Mouse (Mus musculus) limb, embryonic 11.5 days (tissue): ENCODE measurements around the gene Omt2b. TPM values are rescaled to one million over a fixed set of nuclear protein-coding genes. Genes with fewer than 3 reads are reported as not detected.
"Not testable (repeated sequence)": the region's sequence is repeated elsewhere in the genome, so short reads cannot be mapped to it uniquely, and the experiment has no call there.

Experiments
- ATAC-seq: fragments of 200-750 bp; cut with Nextera tagmentation; 2 replicates; pipeline ENCODE4 v1.8.0; 2017; ENCODE audit warnings: low read depth; ENCODE audit not compliant: insufficient number of reproducible peaks, low FRiP score, low TSS enrichment
- DNase-seq: peaks from one replicate; pipeline ENCODE4 v3.0.0-alpha.2; 2015; ENCODE audit warnings: low spot score
- H3K27ac ChIP-seq: fragments of 300-500 bp; sonication (generic); replicated peaks from 2 replicates; pipeline ENCODE4 v1.5.1; 2014; ENCODE audit warnings: low read depth, mild to moderate bottlenecking, low read length
- H3K27me3 ChIP-seq: fragments of 300-500 bp; sonication (generic); 2 replicates; pipeline ENCODE4 v1.6.1; 2014; ENCODE audit warnings: mild to moderate bottlenecking, low read length, mixed read lengths; ENCODE audit not compliant: control insufficient read depth, insufficient read depth
- H3K36me3 ChIP-seq: fragments of 300-500 bp; sonication (generic); 2 replicates; pipeline ENCODE4 v1.6.1; 2014; ENCODE audit warnings: mild to moderate bottlenecking, low read length, moderate library complexity, mixed read lengths; ENCODE audit not compliant: control insufficient read depth, insufficient read depth
- H3K4me1 ChIP-seq: fragments of 300-500 bp; sonication (generic); 2 replicates; pipeline ENCODE4 v1.6.1; 2014; ENCODE audit warnings: low read length, mixed read lengths; ENCODE audit not compliant: control insufficient read depth, insufficient read depth
- H3K4me2 ChIP-seq: fragments of 300-500 bp; sonication (generic); 2 replicates; pipeline ENCODE4 v1.6.1; 2014; ENCODE audit warnings: low read depth, mild to moderate bottlenecking, moderate library complexity; ENCODE audit not compliant: severe bottlenecking
- H3K4me3 ChIP-seq: fragments of 300-500 bp; sonication (generic); 2 replicates; pipeline ENCODE4 v1.5.1; 2014; ENCODE audit warnings: low read depth, low read length
- H3K9ac ChIP-seq: fragments of 300-500 bp; sonication (generic); 2 replicates; pipeline ENCODE4 v1.6.1; 2014; ENCODE audit warnings: mild to moderate bottlenecking, low read length
- H3K9me3 ChIP-seq: fragments of 300-500 bp; sonication (generic); 2 replicates; pipeline ENCODE4 v1.6.1; 2016; ENCODE audit warnings: low read length; ENCODE audit not compliant: control insufficient read depth
- WGBS: fragments of 180-500 bp; shearing (Covaris S2); extraction: QIAGEN DNeasy Blood & Tissue Kit; methylation state at CpG from one replicate; pipeline ENCODE4 v1.1.7; 2014; 5-methylcytosine and 5-hydroxymethylcytosine counted together
- polyA plus RNA-seq: library from polyadenylated mRNA; unstranded; fragments of >200 nt; fragmentation: Nextera tagmentation; extraction: Ambion mirVana; gene quantifications from 2 replicates; pipeline ENCODE4 v1.2.1, GENCODE M21; 2014

Gene Omt2b
- polyA plus RNA-seq, 1 experiment from 2014 or later, result not detected

GRCm38 (mm10) chr9:78359750-78360483 is 32.5 kb downstream of the Omt2b start:
- WGBS, result 78% methylated on average over 6 of the region's 6 CpGs
- no peak for ATAC-seq

GRCm38 (mm10) chr9:78360484-78360872 is 33.1 kb downstream of the Omt2b start:
- H3K9ac ChIP-seq, result no peak overlapping the region
- no peaks in the 10 kb centered on the region for H3K4me1 ChIP-seq
- no peak overlapping the region for H3K4me3 ChIP-seq
- no peaks in the 10 kb centered on the region for H3K36me3 ChIP-seq
- H3K27me3 ChIP-seq, result no peaks in the 10 kb centered on the region
- 37% methylated on average over 2 of the region's 2 CpGs for WGBS
- no peak for ATAC-seq
- H3K4me2 ChIP-seq, result no peak overlapping the region
- H3K27ac ChIP-seq, result no peak overlapping the region
- no peaks in the 10 kb centered on the region for H3K9me3 ChIP-seq
- no peak for DNase-seq

More at GRCm38 (mm10) chr9:78359750-78360483, 32.5 kb downstream of the Omt2b start:
- H3K4me1 ChIP-seq, result no peaks in the 10 kb centered on the region
- no peaks in the 10 kb centered on the region for H3K27me3 ChIP-seq
- no peak overlapping the region for H3K4me2 ChIP-seq
- H3K36me3 ChIP-seq, result no peaks in the 10 kb centered on the region
- no peak overlapping the region for H3K4me3 ChIP-seq
- no peak for DNase-seq
- H3K9ac ChIP-seq, result no peak overlapping the region
- H3K27ac ChIP-seq, result no peak overlapping the region
- H3K9me3 ChIP-seq, result no peaks in the 10 kb centered on the region

- ATAC-seq, result no peak
- no peaks in the 10 kb centered on the region for H3K27me3 ChIP-seq
- no peak overlapping the region for H3K9ac ChIP-seq
- 65% methylated on average over 6 of the region's 6 CpGs for WGBS
- H3K4me2 ChIP-seq, result no peak overlapping the region
- no peak for DNase-seq
- H3K4me3 ChIP-seq, result no peak overlapping the region
- no peaks in the 10 kb centered on the region for H3K9me3 ChIP-seq
- no peak overlapping the region for H3K27ac ChIP-seq
- no peaks in the 10 kb centered on the region for H3K4me1 ChIP-seq
- no peaks in the 10 kb centered on the region for H3K36me3 ChIP-seq
These were observed 36.0 kb downstream of the Omt2b start for GRCm38 (mm10) chr9:78363374-78363773.

GRCm38 (mm10) chr9:78364701-78365100 is 37.3 kb downstream of the Omt2b start:
- no peaks in the 10 kb centered on the region for H3K27me3 ChIP-seq
- H3K4me2 ChIP-seq, result no peak overlapping the region
- H3K4me3 ChIP-seq, result no peak overlapping the region
- H3K27ac ChIP-seq, result no peak overlapping the region
- no peak overlapping the region for H3K9ac ChIP-seq
- no peaks in the 10 kb centered on the region for H3K9me3 ChIP-seq
- H3K36me3 ChIP-seq, result no peaks in the 10 kb centered on the region
- no peaks in the 10 kb centered on the region for H3K4me1 ChIP-seq
- DNase-seq, result no peak
- WGBS, result 89% methylated on average over 6 of the region's 6 CpGs
- no peak for ATAC-seq

- DNase-seq (no peak), ATAC-seq (no peak)
- Histone ChIP-seq H3K4me1 (no peaks in the 10 kb centered on the region), H3K27me3 (no peaks in the 10 kb centered on the region), H3K9me3 (no peaks in the 10 kb centered on the region), H3K4me3 (no peak overlapping the region), H3K9ac (no peak overlapping the region), H3K36me3 (no peaks in the 10 kb centered on the region), H3K4me2 (no peak overlapping the region), H3K27ac (no peak overlapping the region)
- WGBS, result 74% methylated on average over 13 of the region's 13 CpGs
These were observed 38.6 kb downstream of the Omt2b start for GRCm38 (mm10) chr9:78365850-78366544.

- not testable (repeated sequence) for ATAC-seq, H3K4me1 ChIP-seq, H3K36me3 ChIP-seq, H3K9ac ChIP-seq, H3K4me3 ChIP-seq, H3K27me3 ChIP-seq, H3K4me2 ChIP-seq, H3K9me3 ChIP-seq, DNase-seq, H3K27ac ChIP-seq
- WGBS, result 94% methylated on average over 16 of the region's 16 CpGs
These were observed 40.6 kb downstream of the Omt2b start, which contains the start of gene Dppa5a for GRCm38 (mm10) chr9:78367959-78368358. Dppa5a (minus strand) TSS chr9:78368177.

GRCm38 (mm10) chr9:78368671-78369293 is 41.4 kb downstream of the Omt2b start:
- Histone ChIP-seq H3K9me3 (no peaks in the 10 kb centered on the region), H3K27me3 (no peaks in the 10 kb centered on the region), H3K4me2 (no peak overlapping the region), H3K9ac (no peak overlapping the region), H3K36me3 (no peaks in the 10 kb centered on the region), H3K27ac (no peak overlapping the region), H3K4me3 (no peak overlapping the region), H3K4me1 (no peaks in the 10 kb centered on the region)
- ATAC-seq (no peak), DNase-seq (no peak)
- WGBS, result 59% methylated on average over 3 of the region's 3 CpGs

GRCm38 (mm10) chr9:78369349-78369748 is 42.0 kb downstream of the Omt2b start:
- Histone ChIP-seq H3K4me1 (no peaks in the 10 kb centered on the region), H3K9me3 (no peaks in the 10 kb centered on the region), H3K27ac (no peak overlapping the region), H3K4me3 (no peak overlapping the region), H3K4me2 (no peak overlapping the region), H3K27me3 (no peaks in the 10 kb centered on the region), H3K36me3 (no peaks in the 10 kb centered on the region), H3K9ac (no peak overlapping the region)
- 80% methylated on average over 2 of the region's 2 CpGs for WGBS
- ATAC-seq, result no peak
- DNase-seq, result no peak
